Mouse (Mus musculus) CD4-positive, CD25-positive, alpha-beta regulatory T cell, adult 4 months (primary cell): Measurements from ENCODE around the gene Gm5624. TPM values are rescaled to one million over a fixed set of nuclear protein-coding genes. Genes with fewer than 3 reads are reported as not detected.
"Not testable (repeated sequence)": the region's sequence is repeated elsewhere in the genome, so short reads cannot be mapped to it uniquely, and the experiment has no call there.

Experiments used
- ATAC-seq: one replicate; pipeline ENCODE4 v1.8.0; 2017
- polyA plus RNA-seq, 2 experiments: library from polyadenylated mRNA; unstranded; fragments of 100-300 nt; shearing (Covaris generic); gene quantifications; one replicate each; pipeline ENCODE4 v1.2.1; 2017

Gm5624 gene
- not detected for polyA plus RNA-seq

DNA sequence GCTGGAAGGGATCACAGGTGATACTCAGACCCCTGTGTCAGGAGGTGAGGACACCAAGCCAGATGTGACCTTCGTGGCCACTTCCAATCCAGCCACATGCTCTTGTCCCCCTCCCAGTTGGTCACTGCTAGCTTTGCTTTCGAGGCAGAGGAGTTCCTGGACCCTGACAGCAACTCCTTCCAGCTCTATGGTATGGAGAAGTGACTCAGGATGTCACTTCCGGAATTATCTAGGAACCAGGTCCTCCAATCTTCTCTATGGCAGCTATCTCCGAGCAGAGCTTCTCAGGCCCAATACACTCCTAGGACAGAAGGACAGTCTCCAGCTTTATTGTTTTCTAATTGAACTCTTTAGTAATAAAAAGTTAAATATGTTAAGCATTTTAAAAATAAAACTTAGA, at the start of gene Gm5624:
TSS of gene Gm5624 (minus strand) at position 202 of the 400 bp plus-strand sequence.
- not testable (repeated sequence) for ATAC-seq

GRCm38 (mm10) chr14:44591765-44592164, 36.0 kb downstream of the Gm5624 start:
- ATAC-seq, result not testable (repeated sequence)

DNA sequence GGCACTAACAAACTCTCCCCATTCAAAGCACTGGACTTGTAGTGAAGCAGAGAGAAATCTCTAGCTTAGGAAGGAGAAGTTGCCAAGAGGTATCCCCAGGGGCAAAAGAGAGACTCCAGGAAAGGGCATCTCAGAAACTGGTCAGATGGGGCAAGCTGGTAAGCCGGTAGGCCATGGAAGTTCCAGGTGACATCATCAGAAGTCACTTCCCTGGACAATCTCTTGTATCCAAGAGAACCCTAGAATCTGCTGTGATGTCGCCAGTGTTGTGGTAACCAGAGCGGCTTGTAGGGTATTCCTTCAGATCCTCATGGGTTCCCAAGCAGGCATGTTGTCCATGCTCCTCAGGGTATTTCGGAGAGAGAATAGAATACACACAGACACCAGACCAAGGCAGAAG, 44.9 kb downstream of the Gm5624 start, which contains the start of gene Gm8247:
TSS of gene Gm8247 (plus strand) at position 301 of the 400 bp plus-strand sequence.
- ATAC-seq, result not testable (repeated sequence)

GRCm38 (mm10) chr14:44547961-44548360, 79.8 kb downstream of the Gm5624 start:
- not testable (repeated sequence) for ATAC-seq

DNA sequence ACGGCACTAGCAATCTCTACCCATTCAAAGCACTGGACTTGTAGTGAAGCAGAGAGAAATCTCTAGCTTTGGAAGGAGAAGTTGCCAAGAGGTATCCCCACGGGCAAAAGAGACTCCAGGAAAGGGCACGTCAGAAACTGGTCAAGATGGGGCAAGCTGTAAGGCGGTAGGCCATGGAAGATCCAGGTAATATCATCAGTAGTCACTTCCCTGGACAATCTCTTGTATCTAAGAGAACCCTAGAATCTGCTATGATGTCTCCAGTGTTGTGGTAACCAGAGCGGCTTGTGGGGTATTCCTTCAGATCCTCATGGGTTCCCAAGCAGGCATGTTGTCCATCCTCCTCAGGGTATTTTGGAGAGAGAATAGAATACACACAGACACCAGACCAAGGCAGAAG, 109.8 kb downstream of the Gm5624 start, which contains the start of gene Gm17093:
TSS of gene Gm17093 (plus strand) at position 301 of the 400 bp plus-strand sequence.
- ATAC-seq, result not testable (repeated sequence)

Other genes starting within 250 kb of the Gm5624 start
- gene Gm3371, start 217.2 kb downstream of the Gm5624 start, polyA plus RNA-seq, result not detected
- not detected for gene Gm8232, start 194.3 kb downstream of the Gm5624 start, polyA plus RNA-seq
- gene BC061237, start 135.5 kb downstream of the Gm5624 start, polyA plus RNA-seq, result not detected
- not detected for gene Gm17093, start 109.7 kb downstream of the Gm5624 start, polyA plus RNA-seq
- gene Gm8247, start 44.8 kb downstream of the Gm5624 start, polyA plus RNA-seq, result not detected
- not detected for gene Gm8257, start 78.5 kb upstream of the Gm5624 start, polyA plus RNA-seq
- gene Gm8267, start 122.4 kb upstream of the Gm5624 start, polyA plus RNA-seq, result not detected
- not detected for gene Ptgdr, start 231.4 kb upstream of the Gm5624 start, polyA plus RNA-seq